Mouse (Mus musculus): Measurements from ENCODE around the gene Slc38a10.
A peak's percentile ranks its signal among the peaks of the same experiment; 100 is the strongest.

Slc38a10 gene

GRCm38 (mm10) chr11:120175948-120176347 is 24.8 kb upstream of the Slc38a10 start:
- no peak for DNase-seq (ENCODE audit: low spot score in 2 of 2)

- DNase-seq (ENCODE audit: low spot score in 2 of 2): no peak
Measured at GRCm38 (mm10) chr11:120173213-120173612, 22.1 kb upstream of the Slc38a10 start.

- no peak for DNase-seq (ENCODE audit: low spot score in 2 of 2)
Measured at GRCm38 (mm10) chr11:120171168-120171567, 20.0 kb upstream of the Slc38a10 start.

GRCm38 (mm10) chr11:120169208-120169992 is 18.3 kb upstream of the Slc38a10 start:
- DNase-seq (ENCODE audit: low spot score in 2 of 2): peak; percentile 59 to 76

- no peak for DNase-seq (ENCODE audit: low spot score in 2 of 2)
Measured at GRCm38 (mm10) chr11:120168516-120168915, 17.4 kb upstream of the Slc38a10 start.

GRCm38 (mm10) chr11:120167921-120168356 is 16.8 kb upstream of the Slc38a10 start:
- DNase-seq (ENCODE audit: low spot score in 2 of 2): no peak

- DNase-seq (ENCODE audit: low spot score in 2 of 2): no peak
Measured at GRCm38 (mm10) chr11:120167059-120167458, 15.9 kb upstream of the Slc38a10 start.

- DNase-seq (ENCODE audit: low spot score in 2 of 2): no peak
Measured at GRCm38 (mm10) chr11:120164471-120165261, 13.5 kb upstream of the Slc38a10 start.

GRCm38 (mm10) chr11:120164028-120164427 is 12.9 kb upstream of the Slc38a10 start:
- DNase-seq (ENCODE audit: low spot score in 2 of 2): no peak

GRCm38 (mm10) chr11:120163207-120163606 is 12.1 kb upstream of the Slc38a10 start:
- no peak for DNase-seq (ENCODE audit: low spot score in 2 of 2)

GRCm38 (mm10) chr11:120161245-120161644 is 10.1 kb upstream of the Slc38a10 start:
- DNase-seq (ENCODE audit: low spot score in 2 of 2): no peak

GRCm38 (mm10) chr11:120160478-120160877 is 9.3 kb upstream of the Slc38a10 start:
- no peak for DNase-seq (ENCODE audit: low spot score in 2 of 2)

- DNase-seq (ENCODE audit: low spot score in 2 of 2): no peak
Measured at GRCm38 (mm10) chr11:120159653-120160052, 8.5 kb upstream of the Slc38a10 start.

- DNase-seq (ENCODE audit: low spot score in 2 of 2): peak in 1 of 2 experiments; percentile 24
Measured at GRCm38 (mm10) chr11:120158828-120159227, 7.7 kb upstream of the Slc38a10 start.

GRCm38 (mm10) chr11:120150440-120151112 is 570 bp downstream of the Slc38a10 start:
- no peak for DNase-seq (ENCODE audit: low spot score in 2 of 2)

- DNase-seq (ENCODE audit: low spot score in 2 of 2): no peak
Measured at GRCm38 (mm10) chr11:120149510-120150200, 1.5 kb downstream of the Slc38a10 start.

GRCm38 (mm10) chr11:120148201-120148855 is 2.8 kb downstream of the Slc38a10 start:
- DNase-seq (ENCODE audit: low spot score in 2 of 2): no peak

GRCm38 (mm10) chr11:120143708-120144497 is 7.2 kb downstream of the Slc38a10 start:
- DNase-seq (ENCODE audit: low spot score in 2 of 2): no peak

GRCm38 (mm10) chr11:120142601-120143051 is 8.5 kb downstream of the Slc38a10 start:
- peak; percentile 22 to 26 for DNase-seq (ENCODE audit: low spot score in 2 of 2)

GRCm38 (mm10) chr11:120140255-120140654 is 10.9 kb downstream of the Slc38a10 start:
- no peak for DNase-seq (ENCODE audit: low spot score in 2 of 2)
